Mouse (Mus musculus) mature B cell (primary cell): ENCODE results near the gene Cyb561d1.
"Not testable (repeated sequence)": the region's sequence is repeated elsewhere in the genome, so short reads cannot be mapped to it uniquely, and the experiment has no call there.

ENCODE experiments used
- in situ Hi-C: fragments of 300-500 bp; cut with MboI; formaldehyde crosslinking; loops from 2 replicates; pipeline ENCODE4 v1.14.3; 2019

Gene Cyb561d1

GRCm38 (mm10) chr3:108200329-108201323, at the start of gene Cyb561d1:
Gene Cyb561d1 (minus strand): TSS chr3:108201212.
- in situ Hi-C loops, result no loop called here

GRCm38 (mm10) chr3:108246857-108247256, 45.8 kb upstream of the Cyb561d1 start:
- in situ Hi-C loops, result no loop called here

- in situ Hi-C loops, result no loop called here
These were observed 40.3 kb upstream of the Cyb561d1 start for GRCm38 (mm10) chr3:108241243-108241839.

DNA sequence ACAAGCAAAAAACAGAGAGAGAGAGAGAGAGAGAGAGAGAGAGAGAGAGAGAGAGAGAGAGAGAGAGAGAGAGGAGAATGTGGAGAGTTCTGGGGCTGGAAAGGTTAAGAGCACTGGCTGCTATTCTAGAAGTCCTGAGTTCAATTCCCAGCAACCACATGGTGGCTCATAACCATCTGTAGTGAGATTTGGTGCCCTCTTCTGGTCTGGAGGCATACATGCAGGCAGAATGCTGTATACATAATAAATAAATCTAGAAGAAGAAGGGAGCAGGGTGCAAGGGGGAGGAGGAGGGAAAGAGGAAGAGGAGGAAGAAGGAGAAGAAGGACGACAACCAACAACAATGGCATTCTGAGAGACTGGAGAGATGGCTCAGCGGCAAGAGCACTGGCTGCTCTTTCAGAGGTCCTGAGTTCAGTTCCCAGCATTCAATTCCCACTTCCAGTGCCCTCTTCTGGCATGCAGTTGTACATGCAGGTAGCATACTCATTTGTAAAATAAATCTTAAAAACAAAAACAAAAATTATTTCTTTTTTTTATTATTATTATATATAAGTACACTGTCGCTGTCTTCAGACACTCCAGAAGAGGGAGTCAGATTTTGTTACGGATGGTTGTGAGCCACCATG, 36.6 kb upstream of the Cyb561d1 start:
- in situ Hi-C loops, result not testable (repeated sequence)

DNA sequence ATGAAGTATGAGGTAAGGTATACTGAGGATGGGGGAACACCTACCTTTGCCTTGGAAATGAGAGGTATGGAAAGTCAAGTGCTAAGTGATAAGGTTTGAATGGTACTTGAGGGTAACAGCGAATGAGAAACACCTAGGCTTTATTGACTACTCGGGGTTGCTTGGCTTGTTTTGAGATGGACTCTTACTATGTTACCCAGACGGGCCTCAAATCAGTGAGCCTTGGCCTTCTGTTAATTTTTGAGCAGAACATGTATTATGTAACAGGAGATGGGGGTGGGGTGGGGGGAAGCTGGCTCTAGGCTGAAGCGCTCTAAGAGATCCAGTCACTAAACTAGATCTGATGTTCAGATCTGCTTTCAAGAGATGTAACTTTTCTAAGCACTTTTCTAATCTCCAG, 30.6 kb upstream of the Cyb561d1 start:
- in situ Hi-C loops, result no loop called here

DNA sequence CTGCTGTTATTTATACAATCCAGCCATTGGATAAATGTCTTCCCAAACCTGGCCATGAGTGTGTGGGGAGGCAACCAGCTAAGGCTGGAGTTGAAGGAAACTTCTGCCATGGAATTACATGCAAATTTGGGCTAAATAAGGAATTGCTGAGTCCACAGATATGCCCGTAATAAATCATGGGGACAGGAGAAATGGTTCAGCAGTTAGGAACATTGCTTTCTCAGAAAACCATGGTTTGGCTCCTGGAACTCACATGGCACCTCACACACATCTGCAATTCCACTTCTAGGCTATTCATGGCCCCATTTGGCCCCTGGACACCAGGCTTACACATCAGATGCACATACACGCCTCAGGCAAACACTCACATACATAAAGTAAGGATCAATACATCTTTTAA, 26.5 kb upstream of the Cyb561d1 start:
- in situ Hi-C loops, result no loop called here

DNA sequence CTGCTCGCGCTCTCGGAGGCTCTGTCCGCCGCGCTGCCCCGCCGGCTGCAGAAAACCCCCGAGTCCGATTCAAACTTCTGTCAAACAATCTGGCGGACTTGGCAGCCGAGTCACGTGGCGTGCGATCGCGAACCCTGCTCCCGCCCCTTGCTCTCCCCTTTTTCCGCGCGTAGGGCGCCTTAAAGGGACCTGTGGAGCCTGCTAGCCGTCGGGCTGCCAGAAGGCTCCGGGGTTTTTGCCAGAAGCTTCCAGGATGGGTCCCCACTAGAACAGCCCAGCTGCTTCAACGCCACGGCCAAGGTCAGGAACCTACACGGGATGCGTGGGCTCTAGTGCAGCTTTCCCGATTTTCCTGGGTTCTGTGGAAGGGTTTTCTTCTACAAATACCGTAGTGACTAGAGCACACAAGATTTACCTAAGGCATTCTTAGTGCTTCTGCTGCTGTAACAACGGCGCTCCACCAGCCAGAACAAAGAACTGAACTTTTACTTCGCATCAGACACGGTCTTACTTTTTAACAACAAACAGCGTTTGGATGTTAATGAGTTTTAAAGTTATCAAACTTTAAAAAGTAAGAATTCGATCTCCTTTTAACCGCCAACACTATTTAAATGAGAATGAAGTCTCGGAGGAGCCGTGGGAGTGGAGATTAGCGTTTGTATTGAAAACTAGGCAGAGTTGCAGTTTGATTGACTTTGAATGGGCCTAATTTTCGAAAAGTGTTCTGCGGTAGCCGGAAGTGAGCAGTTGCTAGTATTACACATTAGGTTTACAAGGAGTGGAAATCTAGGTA, 25.7 kb upstream of the Cyb561d1 start, which contains the start of gene Sypl2:
Gene Sypl2, minus strand, starts transcription at position 91 of the 793 bp plus-strand sequence.
- in situ Hi-C loops, result no loop called here

DNA sequence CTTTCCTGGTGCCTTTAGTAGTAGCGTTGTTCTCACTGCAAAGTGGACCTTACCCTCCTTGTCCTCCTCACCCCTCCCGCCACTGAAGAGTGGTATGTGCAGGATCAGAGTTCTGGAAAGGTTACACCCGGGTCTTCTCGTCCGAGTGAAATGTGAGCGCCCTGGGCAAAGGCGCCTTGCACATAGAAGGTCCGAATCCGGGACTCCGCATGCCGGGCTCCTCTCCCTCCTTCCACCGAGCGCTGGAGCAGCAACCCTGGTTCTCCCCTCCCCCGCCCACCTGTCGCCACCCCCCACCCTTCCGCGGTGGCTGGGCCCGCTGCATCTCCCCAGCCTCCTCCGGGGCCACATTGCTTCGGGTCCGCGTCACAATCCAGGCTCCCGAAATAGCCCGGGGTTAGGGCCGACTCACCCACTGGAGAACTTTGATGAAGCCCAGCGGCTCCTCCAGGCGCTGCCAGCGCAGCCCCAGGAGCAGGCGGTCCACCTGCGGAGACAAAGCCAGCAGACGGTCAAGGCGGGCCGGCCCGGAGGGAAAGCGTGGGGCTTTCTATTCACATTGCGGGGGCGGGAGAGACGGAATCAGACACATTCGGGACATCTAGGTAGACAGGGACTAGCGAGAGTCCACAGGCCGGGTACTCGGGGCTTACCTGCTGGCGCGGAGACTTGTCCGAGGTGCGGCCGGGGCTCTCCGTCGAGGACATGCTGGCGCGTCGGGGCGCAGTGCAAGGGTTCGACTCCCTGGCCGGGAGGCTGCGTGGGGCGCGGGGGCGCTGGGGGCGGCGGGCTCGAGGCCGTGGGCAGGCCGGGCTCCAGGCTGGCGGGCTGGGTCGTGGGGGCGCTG, 24.9 kb upstream of the Cyb561d1 start:
- in situ Hi-C loops, result no loop called here

- in situ Hi-C loops, result no loop called here
These were observed 19.6 kb upstream of the Cyb561d1 start for GRCm38 (mm10) chr3:108220661-108221060.

GRCm38 (mm10) chr3:108214734-108215133, 13.7 kb upstream of the Cyb561d1 start:
- in situ Hi-C loops, result no loop called here

DNA sequence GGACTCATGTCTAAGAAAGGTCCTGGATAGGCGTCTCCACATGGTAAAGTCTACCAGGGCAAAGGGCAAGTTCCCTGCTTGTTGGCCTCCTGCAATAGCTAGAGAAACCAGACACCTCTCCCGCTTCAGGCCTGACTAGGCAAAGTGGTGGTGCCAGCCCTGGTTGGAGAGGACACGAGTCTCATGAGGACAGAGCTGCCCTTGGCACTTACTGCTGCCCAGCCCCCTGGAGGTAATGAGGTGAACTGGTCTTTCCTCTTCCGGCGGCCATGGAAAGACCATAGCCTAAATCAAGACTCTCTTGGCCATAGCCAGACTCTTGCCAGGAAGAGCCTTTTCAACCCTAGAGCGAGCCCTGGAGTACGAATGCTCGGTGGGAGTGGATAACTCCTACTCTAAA, 11.4 kb upstream of the Cyb561d1 start:
- in situ Hi-C loops, result no loop called here

DNA sequence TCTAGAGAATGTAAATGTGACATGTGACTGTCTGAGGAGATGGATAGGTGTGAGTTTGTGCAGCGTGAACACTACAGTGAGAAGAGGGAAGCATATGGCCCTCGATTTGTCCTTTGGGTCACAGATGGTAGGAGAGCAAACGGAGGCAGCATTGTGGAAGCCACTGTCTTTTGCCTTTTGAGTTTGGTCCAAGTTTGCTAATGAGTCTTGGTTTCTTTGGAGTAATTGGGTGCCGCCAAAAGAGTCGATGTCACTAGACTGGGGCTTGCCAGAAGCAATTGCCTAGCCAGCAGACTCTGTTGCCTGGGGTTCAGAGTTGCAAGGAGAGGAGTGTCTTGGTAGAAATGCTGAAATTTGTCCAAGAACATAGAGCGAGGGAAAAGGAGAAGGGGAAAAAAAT, 10.8 kb upstream of the Cyb561d1 start:
- in situ Hi-C loops, result no loop called here

DNA sequence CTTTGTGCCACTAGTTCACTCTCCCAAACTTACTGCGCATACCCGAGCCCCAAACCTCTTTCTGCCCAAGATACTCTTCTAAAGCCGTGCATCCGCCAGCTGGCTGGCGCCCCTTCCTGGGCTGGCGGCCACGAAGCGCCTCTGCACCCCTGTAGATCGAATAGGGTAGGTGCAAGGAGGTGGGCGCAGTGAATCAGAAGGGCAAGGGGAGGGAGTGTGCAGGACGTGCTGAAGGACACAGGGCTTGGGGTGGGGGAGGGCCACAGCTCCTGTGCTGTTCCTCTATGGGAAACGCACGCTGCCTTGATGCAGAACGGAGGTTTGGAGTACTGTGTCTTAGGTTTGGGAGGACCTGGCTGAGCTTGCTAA, 9.7 kb upstream of the Cyb561d1 start, which contains the start of gene Atxn7l2:
Gene Atxn7l2, minus strand, starts transcription at position 164 of the 369 bp plus-strand sequence.
- in situ Hi-C loops, result no loop called here

- in situ Hi-C loops, result no loop called here
These were observed 9.1 kb upstream of the Cyb561d1 start for GRCm38 (mm10) chr3:108209946-108210770.

GRCm38 (mm10) chr3:108209536-108209935, 8.5 kb upstream of the Cyb561d1 start:
- in situ Hi-C loops, result no loop called here

DNA sequence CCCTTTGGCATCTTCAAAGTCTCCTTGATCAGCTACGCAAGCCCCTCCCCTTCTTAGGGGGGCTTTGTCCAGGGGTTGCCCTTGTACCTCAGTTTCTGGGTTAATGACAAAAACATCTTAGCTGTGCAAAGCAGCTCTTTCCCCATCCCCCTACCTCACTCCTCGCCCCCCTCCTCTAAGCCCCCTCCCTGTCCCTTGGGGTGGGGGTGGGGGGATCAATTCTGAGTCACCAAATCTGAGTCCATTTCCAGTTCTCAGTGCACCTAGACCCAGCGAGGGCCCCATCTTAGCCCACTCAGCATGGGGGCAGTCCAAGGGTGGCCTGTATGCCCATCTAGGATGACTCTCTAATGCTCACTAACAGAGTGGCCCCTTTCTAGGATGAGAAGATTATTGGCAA, 8.0 kb upstream of the Cyb561d1 start:
- in situ Hi-C loops, result no loop called here

GRCm38 (mm10) chr3:108206731-108207375, 5.8 kb upstream of the Cyb561d1 start:
- in situ Hi-C loops, result no loop called here

DNA sequence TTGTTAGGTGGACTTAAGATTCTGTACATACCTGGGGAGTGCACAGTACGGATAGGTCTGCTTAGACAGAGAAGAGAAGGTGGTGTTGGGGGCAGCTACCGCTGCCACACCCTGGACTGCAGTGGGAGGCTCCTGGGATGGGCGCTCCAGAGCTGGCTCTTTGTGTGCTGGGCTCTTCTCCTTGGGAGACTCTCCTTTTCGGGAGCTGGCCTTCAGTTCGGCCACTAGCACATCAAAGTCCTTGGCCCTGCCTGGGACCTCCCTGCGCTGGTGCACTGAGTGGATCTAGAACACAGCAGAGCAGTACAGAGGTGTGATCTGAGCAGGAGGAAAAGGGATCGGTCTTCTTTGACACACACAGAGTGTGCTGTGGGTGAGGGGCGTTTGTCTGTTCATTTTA, 4.6 kb upstream of the Cyb561d1 start:
- in situ Hi-C loops, result no loop called here

GRCm38 (mm10) chr3:108204470-108204869, 3.5 kb upstream of the Cyb561d1 start:
- in situ Hi-C loops, result no loop called here
